Mouse (Mus musculus) thymus, adult 2 months (tissue): ENCODE results near the gene Uqcc3.

Experiments used
- CTCF ChIP-seq: fragments of 200-500 bp; IDR thresholded peaks from 2 replicates; pipeline ENCODE4 v1.5.1; 2012; ENCODE audit warnings: mild to moderate bottlenecking, control low read depth, low read length, moderate library complexity, borderline replicate concordance; ENCODE audit not compliant: control insufficient read depth, poor library complexity, insufficient read depth; ENCODE audit errors: extremely low read depth
- POLR2A ChIP-seq: fragments of 200-500 bp; IDR thresholded peaks from 2 replicates; pipeline ENCODE4 v1.6.1; 2012; ENCODE audit warnings: mild to moderate bottlenecking, low read length, control low read depth, moderate library complexity; ENCODE audit not compliant: control insufficient read depth, poor library complexity, insufficient read depth; ENCODE audit errors: extremely low read depth

- TF ChIP-seq CTCF (0 out of 2 replicates have a peak, but pooled peaks have one; percentile 21), POLR2A (peak; percentile 63; the same call in 1 of the 2 replicates)
Observed at GRCm38 (mm10) chr19:8871267-8872186, 9.2 kb downstream of the Uqcc3 start, which contains the start of gene Ubxn1.
